11 mouse cellular contexts compared by ENCODE assay signal in the genomic region with DNA sequence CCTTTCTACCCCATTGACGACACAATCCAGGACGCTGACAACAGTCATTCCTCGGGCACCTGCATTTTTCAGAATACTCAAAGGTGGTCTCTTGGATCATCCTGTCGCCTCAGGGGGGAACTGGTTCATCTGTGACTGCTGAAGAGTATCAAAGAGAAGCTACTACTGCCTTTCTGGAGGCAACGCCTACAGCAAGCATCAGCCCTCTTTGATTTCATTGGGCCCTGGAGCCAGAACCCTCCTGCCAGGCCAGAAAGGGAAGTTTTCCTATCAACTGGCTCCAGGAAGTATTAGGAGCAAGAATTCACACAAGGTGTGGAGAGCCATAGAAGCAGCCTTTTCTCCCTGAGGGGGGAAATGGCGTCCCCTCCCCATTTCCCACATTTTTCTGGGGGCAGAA. TPM values are rescaled to one million over a fixed set of nuclear protein-coding genes. Genes with fewer than 3 reads are reported as not detected.
DNase-seq lines count a peak whose midpoint lies in the region; ATAC-seq and TF ChIP-seq lines count a peak whose summit lies in the region.
"Had no signal": no experiment of that assay in that cellular context is flagged by ENCODE, and none has a peak within 500 bp of the region (broad histone marks: within the 10 kb centered on the region; RNA-seq: fewer than 3 reads in every experiment).

No protein-coding gene starts in this region.

- no peaks in the 10 kb centered on the region for H3K27me3 ChIP-seq in liver, embryonic 11.5 days (replicated peaks; ENCODE audit: control insufficient read depth, insufficient read depth, low read length)
- no peaks in the 10 kb centered on the region for H3K27me3 ChIP-seq in intestine, embryonic 15.5 days (replicated peaks)
- H3K27me3 ChIP-seq in small intestine, adult 2 months (ENCODE audit: control insufficient read depth, insufficient read depth, low read length), result no peaks in the 10 kb centered on the region
- H3K27me3 ChIP-seq in forebrain, embryonic 13.5 days, result no peaks in the 10 kb centered on the region

- H3K9ac ChIP-seq in liver, embryonic 11.5 days (ENCODE audit: low read depth, low read length), result 0 out of 2 replicates have a peak overlapping the region, but pooled peaks have one; percentile 12
- no peak overlapping the region for H3K9ac ChIP-seq in intestine, embryonic 15.5 days
- H3K9ac ChIP-seq in forebrain, embryonic 13.5 days, result no peak overlapping the region

- H3K27ac ChIP-seq in gastrocnemius, adult 2 months, result peak overlapping the region; percentile 85; the same call in 1 of the 2 replicates
- H3K27ac ChIP-seq in liver, embryonic 11.5 days (ENCODE audit: low read depth, low read length), result 0 out of 2 replicates have a peak overlapping the region, but pooled peaks have one; percentile 22
- H3K27ac ChIP-seq in intestine, embryonic 15.5 days, result peak overlapping the region; percentile 97
- H3K27ac ChIP-seq in small intestine, adult 2 months (ENCODE audit: insufficient read depth, low read depth, low read length), result peak overlapping the region; percentile 97
- H3K27ac ChIP-seq in forebrain, embryonic 13.5 days, result no peak overlapping the region

- H3K4me1 ChIP-seq in liver, embryonic 11.5 days (replicated peaks; ENCODE audit: control insufficient read depth, insufficient read depth, low read length), result peaks cover 59% of the 10 kb centered on the region
- H3K4me1 ChIP-seq in intestine, embryonic 15.5 days (replicated peaks), result peaks cover 48% of the 10 kb centered on the region
- H3K4me1 ChIP-seq in small intestine, adult 2 months (ENCODE audit: control insufficient read depth, insufficient read depth, insufficient read length, low read length), result peaks cover 51% of the 10 kb centered on the region
- peaks cover 39% of the 10 kb centered on the region for H3K4me1 ChIP-seq in forebrain, embryonic 13.5 days

- TF ChIP-seq POLR2A in small intestine, adult 2 months (IDR thresholded peaks at IDR 0.05; ENCODE audit: low read depth, low read length), result no peak

- H3K36me3 ChIP-seq in liver, embryonic 11.5 days (ENCODE audit: control insufficient read depth, insufficient read depth, low read length), result peaks cover 8% of the 10 kb centered on the region
- peaks cover 9% of the 10 kb centered on the region; the same call in 1 of the 2 replicates for H3K36me3 ChIP-seq in intestine, embryonic 15.5 days
- peaks cover 5% of the 10 kb centered on the region for H3K36me3 ChIP-seq in small intestine, adult 2 months (ENCODE audit: control insufficient read depth, insufficient read depth, low read length)
- H3K36me3 ChIP-seq in forebrain, embryonic 13.5 days (ENCODE audit: poor library complexity, severe bottlenecking), result peaks cover 9% of the 10 kb centered on the region

- H3K4me3 ChIP-seq in gastrocnemius, adult 2 months, result no peak overlapping the region
- H3K4me3 ChIP-seq in liver, embryonic 11.5 days (ENCODE audit: low read depth, low read length), result 0 out of 2 replicates have a peak overlapping the region, but pooled peaks have one; percentile 98
- H3K4me3 ChIP-seq in intestine, embryonic 15.5 days (replicated peaks), result no peak overlapping the region
- no peak overlapping the region for H3K4me3 ChIP-seq in small intestine, adult 2 months (ENCODE audit: low read depth, low read length)
- H3K4me3 ChIP-seq in forebrain, embryonic 13.5 days, result no peak overlapping the region

- DNase-seq in gastrocnemius, adult 2 months, result no peak
- DNase-seq in gastrocnemius, postnatal 4 days (ENCODE audit: low spot score in 2 of 2), result no peak
- DNase-seq in liver, embryonic 11.5 days (ENCODE audit: low spot score), result no peak
- DNase-seq in liver, result no peak
- DNase-seq in cerebellum, adult 18-20 months, result no peak
- DNase-seq: adrenal gland, adult 2 months; layer of hippocampus, adult 9-11 months; left cerebral cortex, postnatal 4 days had no signal

- intact Hi-C loops in gastrocnemius, adult 2 months (cut with DNase I), result no loop called here

- peak overlapping the region; percentile 97 for H3K4me2 ChIP-seq in liver, embryonic 11.5 days
- H3K4me2 ChIP-seq in intestine, embryonic 15.5 days (replicated peaks), result peak overlapping the region; percentile 95
- H3K4me2 ChIP-seq in forebrain, embryonic 13.5 days, result no peak overlapping the region

- WGBS in liver, embryonic 11.5 days, result 60% methylated on average over 6 of the region's 6 CpGs
- 59% methylated on average over 6 of the region's 6 CpGs for WGBS in intestine, embryonic 15.5 days
- WGBS in small intestine, adult 2 months, result 47% methylated on average over 6 of the region's 6 CpGs
- 73% methylated on average over 6 of the region's 6 CpGs for WGBS in forebrain, embryonic 13.5 days

- no peaks in the 10 kb centered on the region for H3K9me3 ChIP-seq in liver, embryonic 11.5 days (ENCODE audit: control insufficient read depth, low read length)
- no peaks in the 10 kb centered on the region for H3K9me3 ChIP-seq in intestine, embryonic 15.5 days
- no peaks in the 10 kb centered on the region for H3K9me3 ChIP-seq in forebrain, embryonic 13.5 days (replicated peaks)

- no peak for TF ChIP-seq CTCF in gastrocnemius, adult 2 months (IDR thresholded peaks at IDR 0.05)
- TF ChIP-seq CTCF in small intestine, adult 2 months (IDR thresholded peaks at IDR 0.05; ENCODE audit: extremely low read depth, insufficient read length, insufficient replicate concordance, low read depth, low read length), result no peak

- no peak for ATAC-seq in liver, embryonic 11.5 days (replicated peaks; ENCODE audit: low FRiP score)
- no peak for ATAC-seq in intestine, embryonic 15.5 days
- ATAC-seq in forebrain, embryonic 13.5 days, result no peak

RNA-seq across cellular contexts. Expression of gene Traf4, which starts 1.3 kb away (rescaled TPM):
- 1 to 10 TPM; 2.1 to 2.8 TPM for total RNA-seq in gastrocnemius, adult 2 months (2021)
- total RNA-seq in gastrocnemius, postnatal 4 days (2021), result 10 to 100 TPM; 36.5 to 41.4 TPM
- 53.8 and 57.6 TPM in 2 replicates for polyA plus RNA-seq in liver, embryonic 11.5 days (2014; fragmentation: Nextera tagmentation; extraction: Ambion mirVana)
- polyA plus RNA-seq in intestine, embryonic 15.5 days (2015; fragmentation: Nextera tagmentation; extraction: Ambion mirVana), result 74.7 and 77.2 TPM in 2 replicates
- polyA plus RNA-seq in small intestine, adult 2 months (2012; rRNA removed), result 50.3 and 99.5 TPM in 2 replicates
- polyA plus RNA-seq in forebrain, embryonic 13.5 days (2015; fragmentation: Nextera tagmentation; extraction: Ambion mirVana), result 114 and 121 TPM in 2 replicates

RNA-seq across cellular contexts. Expression of gene Nek8, which starts 9.8 kb away (rescaled TPM):
- total RNA-seq in gastrocnemius, adult 2 months (2021), result under 1 TPM; 0.36 to 0.75 TPM
- total RNA-seq in gastrocnemius, postnatal 4 days (2021), result 1 to 10 TPM; 6.6 to 7.5 TPM
- polyA plus RNA-seq in liver, embryonic 11.5 days (2014; fragmentation: Nextera tagmentation; extraction: Ambion mirVana), result 13.1 and 14.3 TPM in 2 replicates
- 14.4 and 17.1 TPM in 2 replicates for polyA plus RNA-seq in intestine, embryonic 15.5 days (2015; fragmentation: Nextera tagmentation; extraction: Ambion mirVana)
- polyA plus RNA-seq in small intestine, adult 2 months (2012; rRNA removed), result 5.0 and 6.6 TPM in 2 replicates
- 5.4 and 8.7 TPM in 2 replicates for polyA plus RNA-seq in forebrain, embryonic 13.5 days (2015; fragmentation: Nextera tagmentation; extraction: Ambion mirVana)

RNA-seq across cellular contexts. Expression of gene Tlcd1, which starts 9.9 kb away (rescaled TPM):
- 1 to 10 TPM; 1.3 to 1.7 TPM for total RNA-seq in gastrocnemius, adult 2 months (2021)
- 10 to 100 TPM; 12.6 to 16.0 TPM for total RNA-seq in gastrocnemius, postnatal 4 days (2021)
- polyA plus RNA-seq in liver, embryonic 11.5 days (2014; fragmentation: Nextera tagmentation; extraction: Ambion mirVana), result 52.5 and 57.5 TPM in 2 replicates
- polyA plus RNA-seq in intestine, embryonic 15.5 days (2015; fragmentation: Nextera tagmentation; extraction: Ambion mirVana), result 39.1 and 39.8 TPM in 2 replicates
- 15.0 and 15.3 TPM in 2 replicates for polyA plus RNA-seq in small intestine, adult 2 months (2012; rRNA removed)
- 4.7 and 7.6 TPM in 2 replicates for polyA plus RNA-seq in forebrain, embryonic 13.5 days (2015; fragmentation: Nextera tagmentation; extraction: Ambion mirVana)

RNA-seq across cellular contexts. Expression of gene Rpl23a, which starts 16.7 kb away (rescaled TPM):
- 100 to 1,000 TPM; 760 to 970 TPM for total RNA-seq in gastrocnemius, adult 2 months (2021)
- total RNA-seq in gastrocnemius, postnatal 4 days (2021), result 1,000 to 10,000 TPM; 1,488 to 1,617 TPM
- polyA plus RNA-seq in liver, embryonic 11.5 days (2014; fragmentation: Nextera tagmentation; extraction: Ambion mirVana), result 1,588 and 1,766 TPM in 2 replicates
- polyA plus RNA-seq in intestine, embryonic 15.5 days (2015; fragmentation: Nextera tagmentation; extraction: Ambion mirVana), result 1,310 and 1,463 TPM in 2 replicates
- polyA plus RNA-seq in small intestine, adult 2 months (2012; rRNA removed), result 31.9 and 66.4 TPM in 2 replicates
- 970 and 1,119 TPM in 2 replicates for polyA plus RNA-seq in forebrain, embryonic 13.5 days (2015; fragmentation: Nextera tagmentation; extraction: Ambion mirVana)

RNA-seq across cellular contexts. Expression of gene Rab34, which starts 21.6 kb away (rescaled TPM):
- 1 to 10 TPM; 3.3 to 4.6 TPM for total RNA-seq in gastrocnemius, adult 2 months (2021)
- total RNA-seq in gastrocnemius, postnatal 4 days (2021), result 10 to 100 TPM; 43.9 to 45.7 TPM
- 42.6 and 45.3 TPM in 2 replicates for polyA plus RNA-seq in liver, embryonic 11.5 days (2014; fragmentation: Nextera tagmentation; extraction: Ambion mirVana)
- polyA plus RNA-seq in intestine, embryonic 15.5 days (2015; fragmentation: Nextera tagmentation; extraction: Ambion mirVana), result 87.9 and 91.4 TPM in 2 replicates
- 12.2 and 13.0 TPM in 2 replicates for polyA plus RNA-seq in small intestine, adult 2 months (2012; rRNA removed)
- polyA plus RNA-seq in forebrain, embryonic 13.5 days (2015; fragmentation: Nextera tagmentation; extraction: Ambion mirVana), result 39.7 and 42.1 TPM in 2 replicates
